Mouse (Mus musculus) megakaryocyte, embryonic 14.5 days (primary cell): ENCODE measurements around the gene Fpgs.

ENCODE experiments used
- FLI1 ChIP-seq: IDR thresholded peaks from 2 replicates; pipeline ENCODE4 v1.6.1; 2012; ENCODE audit warnings: low read length, inconsistent platforms, mixed read lengths
- GATA1 ChIP-seq: IDR thresholded peaks from 3 replicates; pipeline ENCODE4 v1.6.1; 2012; ENCODE audit warnings: mixed read lengths, low read length, inconsistent platforms, borderline replicate concordance

DNA sequence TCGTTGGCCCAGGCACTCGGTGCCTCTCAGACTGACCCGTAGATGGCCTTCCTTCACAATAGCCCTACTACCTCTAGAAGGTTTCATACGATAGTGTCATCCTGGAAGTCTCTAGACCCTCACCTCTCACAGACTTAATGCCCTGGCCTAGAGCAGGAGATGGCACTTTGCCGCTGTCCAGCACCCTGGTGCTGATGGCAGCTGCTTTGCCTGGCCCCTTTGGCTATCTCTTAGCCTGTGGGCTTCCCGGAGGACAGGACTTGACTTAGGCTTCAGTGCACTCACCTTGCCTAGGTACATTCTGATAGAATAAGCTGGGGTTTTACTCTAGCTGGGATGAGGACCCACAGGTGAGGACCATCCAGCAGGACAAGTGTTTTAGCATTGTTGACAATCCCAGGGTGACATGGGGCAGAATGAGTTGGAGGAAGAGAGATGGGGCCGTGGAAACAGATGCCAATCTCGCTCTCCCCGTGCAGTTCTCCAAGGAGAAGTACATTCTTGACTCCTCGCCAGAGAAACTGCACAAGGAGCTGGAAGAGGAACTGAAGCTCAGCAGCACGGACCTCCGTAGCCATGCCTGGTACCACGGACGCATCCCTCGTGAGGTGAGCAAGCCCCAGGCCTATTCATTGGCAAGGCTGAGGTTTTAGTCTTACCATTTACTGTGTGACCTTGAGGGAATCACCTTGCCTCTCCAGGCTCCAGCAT, 40.5 kb upstream of the Fpgs start:
- TF ChIP-seq GATA1 (no peak), FLI1 (no peak)
